Mouse (Mus musculus): Measurements from ENCODE around the gene Olfr1175-ps. TPM values are rescaled to one million over a fixed set of nuclear protein-coding genes. Genes with fewer than 3 reads are reported as not detected.

The Olfr1175-ps gene
- not detected in 2 replicates for polyA plus RNA-seq (2014; fragmentation: Nextera tagmentation; extraction: Ambion mirVana)

GRCm38 (mm10) chr2:88327115-88327514 is at the start of gene Olfr1175-ps:
Olfr1175-ps (minus strand) TSS chr2:88327215.
- Histone ChIP-seq H3K4me3 (ENCODE audit: low read depth, low read length) (no peak within 1 kb of the TSS), H3K4me1 (ENCODE audit: control insufficient read depth, insufficient read depth, low read length) (no peaks in the 10 kb centered on the region), H3K27me3 (replicated peaks; ENCODE audit: control insufficient read depth, insufficient read depth, low read length) (no peaks in the 10 kb centered on the region), H3K4me2 (ENCODE audit: low read length) (no peak within 1 kb of the TSS), H3K36me3 (ENCODE audit: control insufficient read depth, insufficient read depth, low read length) (no peaks in the 10 kb centered on the region), H3K27ac (ENCODE audit: low read depth, low read length) (no peak within 1 kb of the TSS), H3K9ac (ENCODE audit: low read length) (no peak within 1 kb of the TSS), H3K9me3 (replicated peaks; ENCODE audit: control insufficient read depth, low read length) (no peaks in the 10 kb centered on the region)
- DNase-seq (ENCODE audit: low spot score) (no peak), ATAC-seq (no peak)
- WGBS = 85% methylated on average over 2 of the region's 2 CpGs

GRCm38 (mm10) chr2:88356304-88356703 is 29.3 kb upstream of the Olfr1175-ps start:
- WGBS = 6% methylated on average over 2 of the region's 2 CpGs
- ATAC-seq (peak; percentile 62; the same call in 1 of the 2 replicates), DNase-seq (ENCODE audit: low spot score) (peak; percentile 79)

DNA sequence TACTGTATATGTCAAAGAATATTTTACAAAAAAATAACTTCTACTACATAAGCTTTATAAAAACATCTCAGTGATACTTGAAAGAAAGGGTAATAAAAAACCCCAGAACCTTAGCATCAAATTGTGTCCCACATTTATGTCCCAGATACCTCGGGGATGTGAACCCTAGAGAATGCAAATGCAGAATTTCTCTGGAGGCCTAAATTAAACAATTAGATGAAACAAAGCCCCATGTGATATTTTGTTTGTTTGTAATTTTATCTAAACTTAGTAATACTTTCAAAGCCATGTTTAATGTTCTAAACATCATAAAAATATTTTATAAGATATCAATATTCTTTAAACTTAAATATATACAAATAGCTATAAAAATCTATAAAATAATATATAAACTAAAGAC is 19.4 kb upstream of the Olfr1175-ps start, which contains the start of gene Olfr1177-ps:
Gene Olfr1177-ps, minus strand, starts transcription at position 101 of the 400 bp plus-strand sequence.
- H3K9me3 ChIP-seq (replicated peaks; ENCODE audit: control insufficient read depth, low read length) = no peaks in the 10 kb centered on the region
- H3K4me3 ChIP-seq (ENCODE audit: low read depth, low read length) = no peak within 1 kb of the TSS
- H3K9ac ChIP-seq (ENCODE audit: low read length) = no peak within 1 kb of the TSS
- 91% methylated on average over 1 of the region's 1 CpGs for WGBS
- H3K27me3 ChIP-seq (replicated peaks; ENCODE audit: control insufficient read depth, insufficient read depth, low read length) = no peaks in the 10 kb centered on the region
- DNase-seq (ENCODE audit: low spot score) (no peak), ATAC-seq (no peak)
- no peaks in the 10 kb centered on the region for H3K4me1 ChIP-seq (ENCODE audit: control insufficient read depth, insufficient read depth, low read length)
- no peak within 1 kb of the TSS for H3K27ac ChIP-seq (ENCODE audit: low read depth, low read length)
- no peak within 1 kb of the TSS for H3K4me2 ChIP-seq (ENCODE audit: low read length)
- H3K36me3 ChIP-seq (ENCODE audit: control insufficient read depth, insufficient read depth, low read length) = no peaks in the 10 kb centered on the region

More at GRCm38 (mm10) chr2:88356304-88356703, 29.3 kb upstream of the Olfr1175-ps start:
- no peak overlapping the region for H3K4me3 ChIP-seq (ENCODE audit: low read depth, low read length)
- no peaks in the 10 kb centered on the region for H3K36me3 ChIP-seq (ENCODE audit: control insufficient read depth, insufficient read depth, low read length)
- H3K27ac ChIP-seq (ENCODE audit: low read depth, low read length) = no peak overlapping the region
- H3K9ac ChIP-seq (ENCODE audit: low read length) = no peak overlapping the region
- no peaks in the 10 kb centered on the region for H3K9me3 ChIP-seq (replicated peaks; ENCODE audit: control insufficient read depth, low read length)
- no peaks in the 10 kb centered on the region for H3K4me1 ChIP-seq (ENCODE audit: control insufficient read depth, insufficient read depth, low read length)
- no peaks in the 10 kb centered on the region for H3K27me3 ChIP-seq (replicated peaks; ENCODE audit: control insufficient read depth, insufficient read depth, low read length)
- no peak overlapping the region for H3K4me2 ChIP-seq (ENCODE audit: low read length)

DNA sequence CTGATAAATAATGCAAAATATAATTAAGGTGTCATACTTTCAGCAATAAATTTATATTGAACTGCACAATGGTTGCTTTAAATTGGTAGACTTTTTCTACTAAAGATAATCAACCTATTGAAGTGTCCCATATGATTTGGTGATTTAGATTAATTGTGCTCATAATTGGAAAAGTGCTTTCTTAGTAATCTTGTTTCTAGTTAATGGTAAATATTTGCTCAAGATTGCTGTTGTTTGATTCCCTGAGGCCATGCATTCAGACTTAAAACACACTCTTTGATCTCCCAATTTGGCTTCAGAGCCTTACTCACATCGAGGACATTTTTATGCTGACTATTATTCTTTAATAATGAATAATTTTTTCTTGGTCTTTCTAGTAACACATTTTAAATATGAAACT is 9.4 kb upstream of the Olfr1175-ps start, which contains the start of gene Olfr1176:
Gene Olfr1176, plus strand, starts transcription at position 301 of the 400 bp plus-strand sequence.
- H3K4me3 ChIP-seq (ENCODE audit: low read depth, low read length) = no peak within 1 kb of the TSS
- no peak within 1 kb of the TSS for H3K4me2 ChIP-seq (ENCODE audit: low read length)
- ATAC-seq = no peak
- H3K9ac ChIP-seq (ENCODE audit: low read length) = no peak within 1 kb of the TSS
- no peaks in the 10 kb centered on the region for H3K4me1 ChIP-seq (ENCODE audit: control insufficient read depth, insufficient read depth, low read length)
- no peak for DNase-seq (ENCODE audit: low spot score)
- no peak within 1 kb of the TSS for H3K27ac ChIP-seq (ENCODE audit: low read depth, low read length)
- no peaks in the 10 kb centered on the region for H3K27me3 ChIP-seq (replicated peaks; ENCODE audit: control insufficient read depth, insufficient read depth, low read length)
- no peaks in the 10 kb centered on the region for H3K36me3 ChIP-seq (ENCODE audit: control insufficient read depth, insufficient read depth, low read length)
- 80% methylated on average over 1 of the region's 1 CpGs for WGBS
- no peaks in the 10 kb centered on the region for H3K9me3 ChIP-seq (replicated peaks; ENCODE audit: control insufficient read depth, low read length)

DNA sequence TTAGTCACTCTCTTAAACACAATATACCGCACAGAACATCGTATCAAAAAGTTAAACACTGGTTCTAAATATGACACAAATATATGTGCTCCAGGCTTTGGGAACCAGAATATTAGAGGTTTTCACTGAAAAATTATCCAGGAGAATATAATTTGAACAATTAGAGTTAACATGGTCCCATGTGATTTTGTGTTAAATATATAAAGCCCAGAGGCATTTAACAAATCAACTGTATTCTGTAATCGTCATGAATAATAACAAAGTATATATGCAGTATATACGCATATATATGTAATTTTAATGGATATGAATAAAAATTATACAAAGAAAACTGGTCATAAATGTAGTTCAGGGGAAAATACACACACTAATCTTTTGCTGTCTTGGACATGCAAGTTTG is 12.0 kb downstream of the Olfr1175-ps start, which contains the start of gene Olfr1174-ps:
Gene Olfr1174-ps, minus strand, starts transcription at position 101 of the 400 bp plus-strand sequence.
- H3K4me2 ChIP-seq (ENCODE audit: low read length) = no peak within 1 kb of the TSS
- H3K9me3 ChIP-seq (replicated peaks; ENCODE audit: control insufficient read depth, low read length) = no peaks in the 10 kb centered on the region
- H3K27me3 ChIP-seq (replicated peaks; ENCODE audit: control insufficient read depth, insufficient read depth, low read length) = no peaks in the 10 kb centered on the region
- 91% methylated on average over 4 of the region's 4 CpGs for WGBS
- H3K4me1 ChIP-seq (ENCODE audit: control insufficient read depth, insufficient read depth, low read length) = no peaks in the 10 kb centered on the region
- no peaks in the 10 kb centered on the region for H3K36me3 ChIP-seq (ENCODE audit: control insufficient read depth, insufficient read depth, low read length)
- no peak within 1 kb of the TSS for H3K9ac ChIP-seq (ENCODE audit: low read length)
- no peak within 1 kb of the TSS for H3K27ac ChIP-seq (ENCODE audit: low read depth, low read length)
- DNase-seq (ENCODE audit: low spot score) (no peak), ATAC-seq (no peak)
- H3K4me3 ChIP-seq (ENCODE audit: low read depth, low read length) = no peak within 1 kb of the TSS

- DNase-seq (ENCODE audit: low spot score) (no peak), ATAC-seq (no peak)
- H3K4me1 ChIP-seq (ENCODE audit: control insufficient read depth, insufficient read depth, low read length) = no peaks in the 10 kb centered on the region
- H3K36me3 ChIP-seq (ENCODE audit: control insufficient read depth, insufficient read depth, low read length) = no peaks in the 10 kb centered on the region
- no peak within 1 kb of the TSS for H3K9ac ChIP-seq (ENCODE audit: low read length)
- H3K27me3 ChIP-seq (replicated peaks; ENCODE audit: control insufficient read depth, insufficient read depth, low read length) = no peaks in the 10 kb centered on the region
- no peak within 1 kb of the TSS for H3K27ac ChIP-seq (ENCODE audit: low read depth, low read length)
- no peak within 1 kb of the TSS for H3K4me2 ChIP-seq (ENCODE audit: low read length)
- no peaks in the 10 kb centered on the region for H3K9me3 ChIP-seq (replicated peaks; ENCODE audit: control insufficient read depth, low read length)
- no peak within 1 kb of the TSS for H3K4me3 ChIP-seq (ENCODE audit: low read depth, low read length)
These were observed 47.2 kb downstream of the Olfr1175-ps start, which contains the start of gene Olfr1173 for GRCm38 (mm10) chr2:88279775-88280174. Olfr1173 (minus strand) TSS chr2:88279875.

Other genes starting within 250 kb of the Olfr1175-ps start
- gene Olfr1164, start 233.2 kb downstream of the Olfr1175-ps start, polyA plus RNA-seq (2014; fragmentation: Nextera tagmentation; extraction: Ambion mirVana) = not detected in 2 replicates
- not detected in 2 replicates for gene Olfr1166, start 198.9 kb downstream of the Olfr1175-ps start, polyA plus RNA-seq (2014; fragmentation: Nextera tagmentation; extraction: Ambion mirVana)
- gene Olfr1167, start 172.0 kb downstream of the Olfr1175-ps start, polyA plus RNA-seq (2014; fragmentation: Nextera tagmentation; extraction: Ambion mirVana) = not detected in 2 replicates
- not detected in 2 replicates for gene Olfr1168, start 145.3 kb downstream of the Olfr1175-ps start, polyA plus RNA-seq (2014; fragmentation: Nextera tagmentation; extraction: Ambion mirVana)
- not detected in 2 replicates for gene Olfr1170, start 98.9 kb downstream of the Olfr1175-ps start, polyA plus RNA-seq (2014; fragmentation: Nextera tagmentation; extraction: Ambion mirVana)
- gene Olfr1173, start 47.3 kb downstream of the Olfr1175-ps start, polyA plus RNA-seq (2014; fragmentation: Nextera tagmentation; extraction: Ambion mirVana) = not detected in 2 replicates
- gene Olfr1174-ps, start 12.1 kb downstream of the Olfr1175-ps start, polyA plus RNA-seq (2014; fragmentation: Nextera tagmentation; extraction: Ambion mirVana) = not detected in 2 replicates
- not detected in 2 replicates for gene Olfr1176, start 9.5 kb upstream of the Olfr1175-ps start, polyA plus RNA-seq (2014; fragmentation: Nextera tagmentation; extraction: Ambion mirVana)
- not detected in 2 replicates for gene Olfr1177-ps, start 19.3 kb upstream of the Olfr1175-ps start, polyA plus RNA-seq (2014; fragmentation: Nextera tagmentation; extraction: Ambion mirVana)
- gene Olfr1178, start 59.8 kb upstream of the Olfr1175-ps start, polyA plus RNA-seq (2014; fragmentation: Nextera tagmentation; extraction: Ambion mirVana) = not detected in 2 replicates
- not detected in 2 replicates for gene Olfr1179, start 79.2 kb upstream of the Olfr1175-ps start, polyA plus RNA-seq (2014; fragmentation: Nextera tagmentation; extraction: Ambion mirVana)
- gene Olfr1180, start 91.9 kb upstream of the Olfr1175-ps start, polyA plus RNA-seq (2014; fragmentation: Nextera tagmentation; extraction: Ambion mirVana) = not detected in 2 replicates
- not detected in 2 replicates for gene Olfr1181, start 99.0 kb upstream of the Olfr1175-ps start, polyA plus RNA-seq (2014; fragmentation: Nextera tagmentation; extraction: Ambion mirVana)
- gene Gm13757, start 121.9 kb upstream of the Olfr1175-ps start, polyA plus RNA-seq (2014; fragmentation: Nextera tagmentation; extraction: Ambion mirVana) = not detected in 2 replicates
- gene Olfr1183, start 127.7 kb upstream of the Olfr1175-ps start, polyA plus RNA-seq (2014; fragmentation: Nextera tagmentation; extraction: Ambion mirVana) = not detected in 2 replicates
- gene Olfr1184, start 156.4 kb upstream of the Olfr1175-ps start, polyA plus RNA-seq (2014; fragmentation: Nextera tagmentation; extraction: Ambion mirVana) = not detected in 2 replicates
- not detected in 2 replicates for gene Olfr1185-ps1, start 166.1 kb upstream of the Olfr1175-ps start, polyA plus RNA-seq (2014; fragmentation: Nextera tagmentation; extraction: Ambion mirVana)
- gene Olfr1186, start 191.3 kb upstream of the Olfr1175-ps start, polyA plus RNA-seq (2014; fragmentation: Nextera tagmentation; extraction: Ambion mirVana) = not detected in 2 replicates
- not detected in 2 replicates for gene Olfr1188, start 229.7 kb upstream of the Olfr1175-ps start, polyA plus RNA-seq (2014; fragmentation: Nextera tagmentation; extraction: Ambion mirVana)

Measured in forebrain, embryonic 14.5 days (tissue).